Mouse (Mus musculus): Measurements from ENCODE around the gene Glt1d1.

Glt1d1 gene

GRCm38 (mm10) chr5:127699679-127700078, 67.6 kb downstream of the Glt1d1 start:
- WGBS = 68% methylated on average over 5 of the region's 5 CpGs

- 78% methylated on average over 6 of the region's 6 CpGs for WGBS
Observed at GRCm38 (mm10) chr5:127700156-127700555, 68.1 kb downstream of the Glt1d1 start.

GRCm38 (mm10) chr5:127703609-127704180, 71.6 kb downstream of the Glt1d1 start:
- 66% methylated on average over 9 of the region's 9 CpGs for WGBS

GRCm38 (mm10) chr5:127705225-127705624, 73.2 kb downstream of the Glt1d1 start:
- 80% methylated on average over 9 of the region's 9 CpGs for WGBS

GRCm38 (mm10) chr5:127705976-127706375, 73.9 kb downstream of the Glt1d1 start:
- 56% methylated on average over 8 of the region's 8 CpGs for WGBS

- WGBS = 49% methylated on average over 9 of the region's 9 CpGs
Observed at GRCm38 (mm10) chr5:127708143-127708542, 76.1 kb downstream of the Glt1d1 start.

GRCm38 (mm10) chr5:127714783-127715704, 83.0 kb downstream of the Glt1d1 start:
- WGBS = 81% methylated on average over 7 of the region's 7 CpGs

- WGBS = 48% methylated on average over 15 of the region's 15 CpGs
Observed at GRCm38 (mm10) chr5:127720591-127721379, 88.7 kb downstream of the Glt1d1 start.

- 90% methylated on average over 12 of the region's 12 CpGs for WGBS
Observed at GRCm38 (mm10) chr5:127722171-127722570, 90.1 kb downstream of the Glt1d1 start.

GRCm38 (mm10) chr5:127730351-127730750, 98.3 kb downstream of the Glt1d1 start:
- 80% methylated on average over 2 of the region's 2 CpGs for WGBS

- 41% methylated on average over 16 of the region's 16 CpGs for WGBS
Observed at GRCm38 (mm10) chr5:127741331-127741730, 109.3 kb downstream of the Glt1d1 start.

- 91% methylated on average over 3 of the region's 3 CpGs for WGBS
Observed at GRCm38 (mm10) chr5:127749540-127749939, 117.5 kb downstream of the Glt1d1 start.

- 41% methylated on average over 20 of the region's 20 CpGs for WGBS
Observed at GRCm38 (mm10) chr5:127751262-127751975, 119.4 kb downstream of the Glt1d1 start.

- WGBS = 66% methylated on average over 4 of the region's 4 CpGs
Observed at GRCm38 (mm10) chr5:127755594-127755993, 123.5 kb downstream of the Glt1d1 start.

GRCm38 (mm10) chr5:127756011-127756410, 123.9 kb downstream of the Glt1d1 start:
- WGBS = 87% methylated on average over 3 of the region's 3 CpGs

GRCm38 (mm10) chr5:127756671-127757423, 124.8 kb downstream of the Glt1d1 start:
- 88% methylated on average over 4 of the region's 4 CpGs for WGBS

- WGBS = 78% methylated on average over 4 of the region's 4 CpGs
Observed at GRCm38 (mm10) chr5:127758576-127758975, 126.5 kb downstream of the Glt1d1 start.
